Mouse (Mus musculus) spleen, adult 2 months (tissue): Measurements from ENCODE around the gene Ifnar2.

Source experiments
- CTCF ChIP-seq: fragments of 200-500 bp; IDR thresholded peaks from 2 replicates; pipeline ENCODE4 v1.5.1; 2011; ENCODE audit warnings: mild to moderate bottlenecking, inconsistent platforms; ENCODE audit not compliant: insufficient read depth, insufficient read length, insufficient replicate concordance; ENCODE audit errors: extremely low read depth
- POLR2A ChIP-seq: fragments of 200-500 bp; IDR thresholded peaks from 2 replicates; pipeline ENCODE4 v1.6.1; 2011; ENCODE audit warnings: low read depth, low read length, inconsistent platforms

GRCm38 (mm10) chr16:91425816-91426215, 53.2 kb downstream of the Ifnar2 start:
- TF ChIP-seq POLR2A (no peak), CTCF (no peak)
